Mouse (Mus musculus) stomach, postnatal 0 days (tissue): Measurements from ENCODE around the gene Tldc2.

ENCODE experiments used
- CTCF ChIP-seq: IDR thresholded peaks from 2 replicates; pipeline ENCODE4 v1.5.1; 2016; ENCODE audit warnings: antibody characterized with exemption, low read depth, mild to moderate bottlenecking, moderate library complexity
- EP300 ChIP-seq: optimal IDR thresholded peaks from 2 replicates; pipeline ENCODE3; 2016; ENCODE audit warnings: antibody characterized with exemption

DNA sequence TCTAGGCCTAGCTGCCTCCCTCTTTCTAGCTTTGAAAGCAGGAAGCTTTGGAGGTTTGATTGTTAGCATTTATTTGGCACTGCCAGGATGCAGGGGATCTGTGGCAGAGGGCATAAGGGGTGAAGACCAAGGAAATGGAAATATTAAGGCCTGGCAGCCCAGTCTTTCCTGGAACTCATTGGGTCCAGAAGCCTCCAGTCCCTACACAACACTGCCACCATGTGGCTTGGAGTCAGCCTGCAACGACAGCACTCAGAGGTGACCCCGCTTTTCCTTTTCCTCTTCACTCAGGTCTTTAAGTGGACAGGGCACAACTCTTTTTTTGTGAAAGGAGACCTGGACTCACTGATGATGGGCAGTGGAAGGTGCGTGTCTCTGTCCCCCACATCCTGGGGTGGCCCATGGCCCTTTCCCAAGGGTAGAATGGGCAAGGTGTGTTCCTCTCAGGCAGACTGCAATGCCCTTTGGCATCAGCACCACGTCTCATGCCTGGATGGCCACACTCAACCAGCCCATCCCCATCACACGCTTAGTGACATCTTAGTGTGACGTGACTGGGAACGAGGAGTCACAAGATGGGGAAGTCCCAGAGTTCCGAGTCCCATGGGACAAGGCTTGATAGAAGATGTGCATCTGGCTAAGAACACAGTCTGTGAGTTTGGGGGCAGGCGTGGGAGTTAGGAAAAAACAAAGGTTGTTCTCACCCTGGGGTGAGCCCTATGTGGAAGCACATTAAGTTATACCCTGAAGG, 8.3 kb downstream of the Tldc2 start:
- peak; percentile 95 for TF ChIP-seq CTCF
- TF ChIP-seq EP300, result no peak
